Mouse (Mus musculus) myocyte (in vitro differentiated cells): ENCODE results near the gene Itprid1. TPM values are rescaled to one million over a fixed set of nuclear protein-coding genes. Genes with fewer than 3 reads are reported as not detected.

ENCODE experiments used
- H3K27me3 ChIP-seq: one replicate; pipeline ENCODE4 v1.6.1; 2011; ENCODE audit not compliant: control insufficient read depth, insufficient read depth, insufficient read length
- H3K36me3 ChIP-seq: one replicate; pipeline ENCODE4 v1.6.1; 2011; ENCODE audit not compliant: control insufficient read depth, insufficient read depth
- H3K4me2 ChIP-seq: one replicate; pipeline ENCODE4 v1.6.1; 2011; ENCODE audit warnings: low read depth, control low read depth
- H3K4me3 ChIP-seq: one replicate; pipeline ENCODE4 v1.5.1; 2011; ENCODE audit warnings: mild to moderate bottlenecking, control low read depth, moderate library complexity
- H3K79me2 ChIP-seq: one replicate; pipeline ENCODE4 v1.6.1; 2011; ENCODE audit not compliant: control insufficient read depth, insufficient read depth
- H3ac ChIP-seq: one replicate; pipeline ENCODE4 v1.6.1; 2011; ENCODE audit not compliant: control insufficient read depth, insufficient read length
- CEBPB ChIP-seq: IDR thresholded peaks from 2 replicates; pipeline ENCODE4 v1.6.1; 2011; ENCODE audit warnings: mild to moderate bottlenecking, moderate library complexity; ENCODE audit not compliant: poor library complexity, insufficient read depth, severe bottlenecking
- E2F4 ChIP-seq: IDR thresholded peaks from one replicate; pipeline ENCODE4 v1.6.1; 2011; ENCODE audit warnings: mild to moderate bottlenecking, control low read depth, moderate library complexity; ENCODE audit not compliant: insufficient read depth
- MAX ChIP-seq: IDR thresholded peaks from one replicate; pipeline ENCODE4 v1.6.1; 2011; ENCODE audit warnings: low read depth, mild to moderate bottlenecking, control low read depth
- MYOD1 ChIP-seq, 3 experiments: IDR thresholded peaks; one replicate each; pipeline ENCODE4 v1.6.1; 2011; ENCODE audit warnings: control low read depth in 2 of 3, low read depth in 2 of 3, mild to moderate bottlenecking in 2 of 3, moderate library complexity in 1 of 3; ENCODE audit not compliant: insufficient read length in 2 of 3, control insufficient read depth in 1 of 3
- MYOG ChIP-seq, 3 experiments: IDR thresholded peaks; one replicate each; pipeline ENCODE4 v1.6.1; 2011; ENCODE audit warnings: control low read depth in 2 of 3, low read depth in 2 of 3, mild to moderate bottlenecking in 2 of 3; ENCODE audit not compliant: insufficient read length in 2 of 3, control insufficient read depth in 1 of 3, insufficient read depth in 1 of 3
- POLR2A ChIP-seq: IDR thresholded peaks from one replicate; pipeline ENCODE4 v1.6.1; 2011; ENCODE audit warnings: low read depth, mild to moderate bottlenecking, control low read depth, moderate library complexity; ENCODE audit not compliant: insufficient read length
- POLR2AphosphoS2 ChIP-seq: IDR thresholded peaks from one replicate; pipeline ENCODE4 v1.6.1; 2011; ENCODE audit warnings: low read depth, control low read depth; ENCODE audit not compliant: insufficient read length
- REST ChIP-seq: IDR thresholded peaks from one replicate; pipeline ENCODE4 v1.6.1; 2011; ENCODE audit warnings: mild to moderate bottlenecking, control low read depth, moderate library complexity; ENCODE audit not compliant: insufficient read depth, insufficient read length
- SRF ChIP-seq: IDR thresholded peaks from one replicate; pipeline ENCODE4 v1.6.1; 2011; ENCODE audit warnings: low read depth; ENCODE audit not compliant: control insufficient read depth, insufficient read length
- TCF12 ChIP-seq: IDR thresholded peaks from one replicate; pipeline ENCODE4 v1.6.1; 2011; ENCODE audit warnings: mild to moderate bottlenecking, control low read depth; ENCODE audit not compliant: poor library complexity, insufficient read depth, severe bottlenecking
- TCF3 ChIP-seq: IDR thresholded peaks from one replicate; pipeline ENCODE4 v1.6.1; 2011; ENCODE audit warnings: low read depth, control low read depth; ENCODE audit not compliant: insufficient read length
- USF1 ChIP-seq: IDR thresholded peaks from one replicate; pipeline ENCODE4 v1.6.1; 2011; ENCODE audit warnings: low read depth, mild to moderate bottlenecking, control low read depth, moderate library complexity
- polyA plus RNA-seq: library from polyadenylated mRNA; unstranded; fragments of >200 nt; fragmentation: generic; extraction: Trizol; gene quantifications from one replicate; pipeline ENCODE4 v1.2.1, GENCODE M21; 2012; ENCODE audit warnings: missing spikeins

Gene Itprid1
- polyA plus RNA-seq, 1 experiment = not detected

GRCm38 (mm10) chr6:55806537-55806936 lies 30.2 kb upstream of the Itprid1 start:
- Histone ChIP-seq H3K27me3 (no peaks in the 10 kb centered on the region), H3K4me3 (no peak overlapping the region), H3K36me3 (no peaks in the 10 kb centered on the region), H3ac (no peak overlapping the region), H3K4me2 (no peak overlapping the region), H3K79me2 (no peaks in the 10 kb centered on the region)
- no peak for TF ChIP-seq REST
- no peak for TF ChIP-seq TCF12
- TF ChIP-seq TCF3 = no peak

- H3K4me3 ChIP-seq = no peak overlapping the region
- H3K36me3 ChIP-seq = no peaks in the 10 kb centered on the region
- no peak for TF ChIP-seq TCF12
- no peaks in the 10 kb centered on the region for H3K79me2 ChIP-seq
- no peak overlapping the region for H3K4me2 ChIP-seq
- H3ac ChIP-seq = no peak overlapping the region
- H3K27me3 ChIP-seq = no peaks in the 10 kb centered on the region
These were observed 28.0 kb upstream of the Itprid1 start for GRCm38 (mm10) chr6:55808692-55809091.

DNA sequence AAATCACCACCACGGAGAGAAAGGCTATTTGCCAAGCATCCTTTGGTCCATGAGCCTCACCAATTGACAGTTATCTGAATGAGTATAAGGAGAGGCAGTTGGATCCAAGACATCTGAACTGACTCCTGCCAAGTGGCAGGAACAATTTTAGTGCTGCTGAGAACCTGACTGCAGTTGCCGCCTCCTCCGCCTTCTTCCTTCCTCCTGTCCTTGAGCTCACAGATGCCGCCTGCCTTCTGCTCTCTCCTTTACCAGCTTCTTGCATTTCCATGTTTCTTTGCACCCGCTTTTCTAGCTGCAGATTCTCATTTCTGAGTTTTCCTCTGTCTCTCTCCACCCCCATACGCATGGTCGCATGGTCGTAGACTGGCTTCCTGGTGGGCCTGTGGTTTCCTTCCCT lies 25.5 kb upstream of the Itprid1 start:
- no peaks in the 10 kb centered on the region for H3K27me3 ChIP-seq
- H3K79me2 ChIP-seq = no peaks in the 10 kb centered on the region
- no peaks in the 10 kb centered on the region for H3K36me3 ChIP-seq
- H3K4me2 ChIP-seq = no peak overlapping the region
- TF ChIP-seq SRF (no peak), MAX (no peak), POLR2A (no peak), USF1 (no peak), TCF12 (no peak), E2F4 (no peak), POLR2AphosphoS2 (no peak), CEBPB (no peak), MYOG (IDR thresholded peaks at IDR 0.05; ENCODE audit: control insufficient read depth in 1 of 3, insufficient read depth in 1 of 3, insufficient read length in 2 of 3, low read depth in 2 of 3) (no peak), TCF3 (no peak)
- no peak overlapping the region for H3K4me3 ChIP-seq
- no peak overlapping the region for H3ac ChIP-seq

DNA sequence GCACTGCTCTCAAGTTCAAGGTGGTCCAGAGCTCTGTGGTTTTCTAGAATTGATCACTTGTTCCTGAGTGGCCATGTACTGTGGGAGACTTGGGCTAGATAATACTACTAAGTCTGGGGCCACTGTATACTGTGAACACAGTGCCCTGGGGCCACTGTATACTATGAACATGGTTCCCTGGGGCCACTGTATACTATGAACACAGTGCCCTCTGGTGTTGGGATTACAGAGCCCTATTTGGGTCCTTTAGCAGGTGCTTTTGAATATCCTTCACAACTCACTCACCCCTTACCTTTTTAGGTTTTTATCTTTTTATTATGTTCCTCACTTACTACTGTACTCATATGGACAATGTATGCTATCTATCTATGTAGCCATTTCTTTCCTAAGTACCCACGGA lies 24.3 kb upstream of the Itprid1 start:
- Histone ChIP-seq H3ac (no peak overlapping the region), H3K79me2 (no peaks in the 10 kb centered on the region), H3K36me3 (no peaks in the 10 kb centered on the region), H3K4me2 (no peak overlapping the region), H3K4me3 (no peak overlapping the region), H3K27me3 (no peaks in the 10 kb centered on the region)
- TF ChIP-seq MYOD1 (IDR thresholded peaks at IDR 0.05; ENCODE audit: control insufficient read depth in 1 of 3, insufficient read length in 2 of 3, low read depth in 2 of 3) (no peak), POLR2A (no peak), REST (no peak), MYOG (IDR thresholded peaks at IDR 0.05; ENCODE audit: control insufficient read depth in 1 of 3, insufficient read depth in 1 of 3, insufficient read length in 2 of 3, low read depth in 2 of 3) (no peak), TCF12 (no peak), USF1 (no peak), POLR2AphosphoS2 (no peak), MAX (no peak), TCF3 (no peak), E2F4 (no peak), SRF (no peak), CEBPB (no peak)

GRCm38 (mm10) chr6:55814184-55814926 lies 22.3 kb upstream of the Itprid1 start:
- H3K36me3 ChIP-seq = no peaks in the 10 kb centered on the region
- H3K79me2 ChIP-seq = no peaks in the 10 kb centered on the region
- H3K4me3 ChIP-seq = no peak overlapping the region

More at GRCm38 (mm10) chr6:55814184-55814926, 22.3 kb upstream of the Itprid1 start:
- H3K4me2 ChIP-seq = no peak overlapping the region
- no peak for TF ChIP-seq POLR2A
- TF ChIP-seq TCF3 = no peak
- no peak for TF ChIP-seq E2F4
- TF ChIP-seq MAX = no peak
- TF ChIP-seq USF1 = no peak
- no peak for TF ChIP-seq REST
- TF ChIP-seq POLR2AphosphoS2 = no peak
- no peak for TF ChIP-seq TCF12
- no peak for TF ChIP-seq MYOD1 (IDR thresholded peaks at IDR 0.05; ENCODE audit: control insufficient read depth in 1 of 3, insufficient read length in 2 of 3, low read depth in 2 of 3)
- no peak for TF ChIP-seq CEBPB
- no peak for TF ChIP-seq SRF
- TF ChIP-seq MYOG (IDR thresholded peaks at IDR 0.05; ENCODE audit: control insufficient read depth in 1 of 3, insufficient read depth in 1 of 3, insufficient read length in 2 of 3, low read depth in 2 of 3) = no peak
- H3K27me3 ChIP-seq = no peaks in the 10 kb centered on the region
- no peak overlapping the region for H3ac ChIP-seq
